Mouse (Mus musculus) CH12.LX (cell line): ENCODE measurements around the gene Sgsm1.

Experiments
- CTCF ChIP-seq, 2 experiments: IDR thresholded peaks in 1 of 2; conservative IDR thresholded peaks in 1 of 2; 2 replicates each; pipeline ENCODE4 v1.5.1; 2011 to 2012; ENCODE audit warnings: low read depth in 2 of 2, low read length in 2 of 2, improper control_type of control experiment in 1 of 2, inconsistent platforms in 1 of 2, mild to moderate bottlenecking in 1 of 2, moderate library complexity in 1 of 2
- EP300 ChIP-seq: IDR thresholded peaks from 2 replicates; pipeline ENCODE4 v1.6.1; 2011; ENCODE audit warnings: low read length, improper control_type of control experiment
- ETS1 ChIP-seq: conservative IDR thresholded peaks from 2 replicates; pipeline ENCODE4 v1.6.1; 2012; ENCODE audit warnings: low read depth, mild to moderate bottlenecking, inconsistent platforms, low read length, improper control_type of control experiment, moderate library complexity
- GABPA ChIP-seq: IDR thresholded peaks from 2 replicates; pipeline ENCODE4 v1.6.1; 2012; ENCODE audit warnings: low read depth, low read length, improper control_type of control experiment, inconsistent platforms; ENCODE audit not compliant: insufficient replicate concordance
- JUND ChIP-seq: conservative IDR thresholded peaks from 2 replicates; pipeline ENCODE4 v1.6.1; 2011; ENCODE audit warnings: low read depth, low read length, improper control_type of control experiment
- MAX ChIP-seq: IDR thresholded peaks from 2 replicates; pipeline ENCODE4 v1.6.1; 2011; ENCODE audit warnings: low read length, improper control_type of control experiment
- POLR2A ChIP-seq: IDR thresholded peaks from 2 replicates; pipeline ENCODE4 v1.6.1; 2011; ENCODE audit warnings: low read depth, mild to moderate bottlenecking, improper control_type of control experiment, low read length
- RAD21 ChIP-seq: IDR thresholded peaks from 2 replicates; pipeline ENCODE4 v1.6.1; 2011; ENCODE audit warnings: low read depth, mild to moderate bottlenecking, low read length, improper control_type of control experiment, moderate library complexity

GRCm38 (mm10) chr5:113292832-113293231 is 17.8 kb downstream of the Sgsm1 start:
- TF ChIP-seq POLR2A, result no peak
- no peak for TF ChIP-seq EP300
- TF ChIP-seq ETS1, result no peak
- no peak for TF ChIP-seq CTCF (conservative IDR thresholded peaks at IDR 0.05 in 1 of 2, IDR thresholded peaks at IDR 0.05 in 1 of 2; ENCODE audit: low read depth in 2 of 2, low read length in 2 of 2)
- TF ChIP-seq GABPA, result no peak
- TF ChIP-seq MAX, result no peak
- no peak for TF ChIP-seq JUND
- TF ChIP-seq RAD21, result no peak
